Mouse (Mus musculus) brown adipose tissue, adult 24 weeks (tissue): ENCODE results near the gene Olfr203. TPM values are rescaled to one million over a fixed set of nuclear protein-coding genes. Genes with fewer than 3 reads are reported as not detected.
"Not testable (repeated sequence)": the region's sequence is repeated elsewhere in the genome, so short reads cannot be mapped to it uniquely, and the experiment has no call there.

ENCODE experiments used
- H3K27ac ChIP-seq: fragments of 200-500 bp; replicated peaks from 2 replicates; pipeline ENCODE4 v1.5.1; 2012; ENCODE audit warnings: low read depth, mild to moderate bottlenecking, low read length
- H3K4me1 ChIP-seq: fragments of 200-500 bp; 2 replicates; pipeline ENCODE4 v1.6.1; 2012; ENCODE audit warnings: low read length, mixed read lengths; ENCODE audit not compliant: control insufficient read depth, insufficient read depth, insufficient read length
- H3K4me3 ChIP-seq: fragments of 200-500 bp; 2 replicates; pipeline ENCODE4 v1.5.1; 2012; ENCODE audit warnings: low read depth, mild to moderate bottlenecking, low read length, moderate library complexity; ENCODE audit not compliant: insufficient read depth
- polyA plus RNA-seq: library from polyadenylated mRNA; stranded (reverse); fragments of >200 nt; gene quantifications from 2 replicates; pipeline ENCODE4 v1.2.4, GENCODE M21; 2012; ENCODE audit not compliant: missing spikeins, insufficient read depth, insufficient read length

Gene Olfr203
- polyA plus RNA-seq: not detected in 2 replicates

GRCm38 (mm10) chr16:59298581-59298980, at the start of gene Olfr203:
Gene Olfr203 (plus strand): TSS chr16:59298881.
- Histone ChIP-seq H3K27ac (no peak within 1 kb of the TSS), H3K4me3 (no peak within 1 kb of the TSS), H3K4me1 (no peaks in the 10 kb centered on the region)

- no peak overlapping the region for H3K27ac ChIP-seq
- no peak overlapping the region for H3K4me3 ChIP-seq
- no peaks in the 10 kb centered on the region for H3K4me1 ChIP-seq
These were observed 49.0 kb upstream of the Olfr203 start for GRCm38 (mm10) chr16:59249684-59250083.

GRCm38 (mm10) chr16:59269097-59269496, 29.6 kb upstream of the Olfr203 start:
- not testable (repeated sequence) for H3K27ac ChIP-seq, H3K4me3 ChIP-seq

GRCm38 (mm10) chr16:59272532-59272931, 26.1 kb upstream of the Olfr203 start, which contains the start of gene Olfr201:
Gene Olfr201 (minus strand): TSS chr16:59272632.
- H3K4me3 ChIP-seq, H3K4me1 ChIP-seq, H3K27ac ChIP-seq: not testable (repeated sequence)

More at GRCm38 (mm10) chr16:59269097-59269496, 29.6 kb upstream of the Olfr203 start:
- H3K4me1 ChIP-seq: not testable (repeated sequence)

- H3K27ac ChIP-seq: no peak overlapping the region
- no peak overlapping the region for H3K4me3 ChIP-seq
- H3K4me1 ChIP-seq: no peaks in the 10 kb centered on the region
These were observed 18.1 kb upstream of the Olfr203 start for GRCm38 (mm10) chr16:59280542-59280941.

- Histone ChIP-seq H3K4me1 (no peaks in the 10 kb centered on the region), H3K4me3 (no peak overlapping the region), H3K27ac (no peak overlapping the region)
These were observed 15.2 kb upstream of the Olfr203 start for GRCm38 (mm10) chr16:59283476-59283875.

- no peak within 1 kb of the TSS for H3K4me3 ChIP-seq
- no peak within 1 kb of the TSS for H3K27ac ChIP-seq
- H3K4me1 ChIP-seq: no peaks in the 10 kb centered on the region
These were observed 12.0 kb upstream of the Olfr203 start, which contains the start of gene Olfr202 for GRCm38 (mm10) chr16:59286693-59287092. Gene Olfr202 (minus strand): TSS chr16:59286793.

- not testable (repeated sequence) for H3K4me1 ChIP-seq, H3K27ac ChIP-seq, H3K4me3 ChIP-seq
These were observed 11.1 kb upstream of the Olfr203 start for GRCm38 (mm10) chr16:59287576-59287975.

- Histone ChIP-seq H3K4me3 (no peak within 1 kb of the TSS), H3K4me1 (no peaks in the 10 kb centered on the region), H3K27ac (no peak within 1 kb of the TSS)
These were observed 19.5 kb downstream of the Olfr203 start, which contains the start of gene Olfr204 for GRCm38 (mm10) chr16:59318148-59318547. Gene Olfr204 (minus strand): TSS chr16:59318248.

GRCm38 (mm10) chr16:59323262-59323661, 24.6 kb downstream of the Olfr203 start:
- H3K27ac ChIP-seq, H3K4me1 ChIP-seq, H3K4me3 ChIP-seq: not testable (repeated sequence)

GRCm38 (mm10) chr16:59331038-59331437, 32.4 kb downstream of the Olfr203 start, which contains the start of gene Olfr205:
Gene Olfr205 (minus strand): TSS chr16:59331138.
- Histone ChIP-seq H3K4me1 (no peaks in the 10 kb centered on the region), H3K4me3 (no peak within 1 kb of the TSS), H3K27ac (no peak within 1 kb of the TSS)

- Histone ChIP-seq H3K4me1 (no peaks in the 10 kb centered on the region), H3K4me3 (no peak within 1 kb of the TSS), H3K27ac (no peak within 1 kb of the TSS)
These were observed 50.5 kb downstream of the Olfr203 start, which contains the start of gene Olfr206 for GRCm38 (mm10) chr16:59349146-59349545. Gene Olfr206 (minus strand): TSS chr16:59349246.

Other genes with a start within 250 kb of the Olfr203 start
- gene Olfr190, start 220.9 kb upstream of the Olfr203 start, polyA plus RNA-seq: not detected in 2 replicates
- not detected in 2 replicates for gene Olfr191, start 209.1 kb upstream of the Olfr203 start, polyA plus RNA-seq
- gene Olfr193, start 187.0 kb upstream of the Olfr203 start, polyA plus RNA-seq: not detected in 2 replicates
- not detected in 2 replicates for gene Olfr194, start 177.8 kb upstream of the Olfr203 start, polyA plus RNA-seq
- not detected in 2 replicates for gene Olfr195, start 151.8 kb upstream of the Olfr203 start, polyA plus RNA-seq
- not detected in 2 replicates for gene Olfr196, start 128.4 kb upstream of the Olfr203 start, polyA plus RNA-seq
- gene Olfr198, start 95.3 kb upstream of the Olfr203 start, polyA plus RNA-seq: not detected in 2 replicates
- not detected in 2 replicates for gene Olfr199, start 79.1 kb upstream of the Olfr203 start, polyA plus RNA-seq
- not detected in 2 replicates for gene Olfr201, start 26.2 kb upstream of the Olfr203 start, polyA plus RNA-seq
- not detected in 2 replicates for gene Olfr202, start 12.1 kb upstream of the Olfr203 start, polyA plus RNA-seq
- gene Olfr204, start 19.4 kb downstream of the Olfr203 start, polyA plus RNA-seq: not detected in 2 replicates
- gene Olfr205, start 32.3 kb downstream of the Olfr203 start, polyA plus RNA-seq: not detected in 2 replicates
- not detected in 2 replicates for gene Olfr206, start 50.4 kb downstream of the Olfr203 start, polyA plus RNA-seq
- gene Olfr209, start 65.1 kb downstream of the Olfr203 start, polyA plus RNA-seq: not detected in 2 replicates
- gene Gabrr3, start 108.5 kb downstream of the Olfr203 start, polyA plus RNA-seq: not detected in 2 replicates
- 15.4 and 16.0 TPM in 2 replicates for gene Riox2, start 172.9 kb downstream of the Olfr203 start, polyA plus RNA-seq